ENCODE assay signal across 10 mouse cellular contexts in genomic region chr2:121434854-121435253, GRCm38 (mm10). TPM values are rescaled to one million over a fixed set of nuclear protein-coding genes. Genes with fewer than 3 reads are reported as not detected.
A peak's percentile ranks its signal among the peaks of the same experiment; 100 is the strongest.
DNase-seq lines count a peak whose midpoint lies in the region; ATAC-seq and TF ChIP-seq lines count a peak whose summit lies in the region.
"Had no signal": no experiment of that assay in that cellular context is flagged by ENCODE, and none has a peak within 500 bp of the region (broad histone marks: within the 10 kb centered on the region; RNA-seq: fewer than 3 reads in every experiment).

No protein-coding gene starts in this region.

- intact Hi-C loops in heart, postnatal 36 days (cut with DNase I): no loop called here
- intact Hi-C loops in left cerebral cortex, postnatal 36 days (cut with DNase I): no loop called here

- no peaks in the 10 kb centered on the region for H3K4me1 ChIP-seq in heart, postnatal 0 days (ENCODE audit: control insufficient read depth, insufficient read depth)
- H3K4me1 ChIP-seq: forebrain, embryonic 12.5 days; heart, embryonic 12.5 days had no signal

- no peaks in the 10 kb centered on the region for H3K9me3 ChIP-seq in heart, postnatal 0 days (replicated peaks; ENCODE audit: control insufficient read depth, low read length)
- H3K9me3 ChIP-seq: forebrain, embryonic 12.5 days; heart, embryonic 12.5 days had no signal

- peak; percentile 47 for TF ChIP-seq CTCF in heart, postnatal 0 days (IDR thresholded peaks at IDR 0.05; ENCODE audit: low read depth)

- no peak overlapping the region for H3K4me2 ChIP-seq in heart, postnatal 0 days (ENCODE audit: low read depth, low read length)
- H3K4me2 ChIP-seq: forebrain, embryonic 12.5 days; heart, embryonic 12.5 days had no signal

- peak; percentile 56 for DNase-seq in heart, postnatal 0 days (ENCODE audit: low spot score)
- DNase-seq in heart, postnatal 36 days: no peak
- peak; percentile 41 for DNase-seq in thymus, postnatal 14 days
- DNase-seq in thymus, postnatal 36 days: no peak
- DNase-seq in neural tube, embryonic 10.5 days (ENCODE audit: extremely low spot score, low spot score): no peak
- DNase-seq in layer of hippocampus, postnatal 25 days (ENCODE audit: extremely low spot score in 1 of 2, low spot score in 1 of 2): no peak
- DNase-seq in left cerebral cortex, postnatal 36 days (ENCODE audit: low spot score in 2 of 2): no peak

- H3K36me3 ChIP-seq in heart, postnatal 0 days (replicated peaks; ENCODE audit: control insufficient read depth, insufficient read depth, low read length): peaks cover 95% of the 10 kb centered on the region

- 89% methylated on average over 1 of the region's 1 CpGs for WGBS in heart, postnatal 0 days

- H3K27ac ChIP-seq in heart, postnatal 0 days (ENCODE audit: low read depth): no peak overlapping the region
- H3K27ac ChIP-seq: forebrain, embryonic 12.5 days had no signal

- H3K4me3 ChIP-seq in heart, postnatal 0 days (ENCODE audit: low read depth, low read length): no peak overlapping the region
- H3K4me3 ChIP-seq: forebrain, embryonic 12.5 days; heart, embryonic 12.5 days had no signal

- no peak overlapping the region for H3K9ac ChIP-seq in heart, postnatal 0 days (replicated peaks; ENCODE audit: low read depth, low read length)
- H3K9ac ChIP-seq: forebrain, embryonic 12.5 days; heart, embryonic 12.5 days had no signal

- no peak for ATAC-seq in heart, postnatal 0 days (ENCODE audit: insufficient read depth, low read depth)
- ATAC-seq in erythroblast, adult 5-6 weeks (replicated peaks; ENCODE audit: low FRiP score, poor library complexity, severe bottlenecking): 0 out of 2 replicates have a peak, but pooled peaks have one; percentile 68

- no peak for TF ChIP-seq EP300 in heart, postnatal 0 days (IDR thresholded peaks at IDR 0.05; ENCODE audit: low read depth)

- H3K27me3 ChIP-seq in heart, postnatal 0 days (ENCODE audit: control insufficient read depth, insufficient read depth, low read length): no peaks in the 10 kb centered on the region
- H3K27me3 ChIP-seq: forebrain, embryonic 12.5 days; heart, embryonic 12.5 days had no signal

RNA-seq across cellular contexts. Expression of gene Ell3, which starts 9.2 kb away (rescaled TPM):
- total RNA-seq in heart, postnatal 0 days (2014; rRNA removed; ENCODE audit: low replicate concordance): not detected in 2 replicates
- polyA plus RNA-seq in heart, postnatal 0 days (2015; fragmentation: Nextera tagmentation; extraction: Ambion mirVana): 0.36 and 0.55 TPM in 2 replicates
- not detected for total RNA-seq in heart, postnatal 36 days (2021)
- not detected in 2 replicates for total RNA-seq in erythroblast, adult 5-6 weeks (2015; ENCODE audit: low replicate concordance)
- not detected in 2 replicates for total RNA-seq in erythroblast, adult 5-6 weeks (2017; ENCODE audit: low replicate concordance)
- total RNA-seq in layer of hippocampus, postnatal 25 days (2021): not detected
- under 1 TPM in 1 of 2 experiments, not detected in 1; 0.20 TPM for total RNA-seq in left cerebral cortex, postnatal 36 days (2021)

RNA-seq across cellular contexts. Expression of gene Serf2, which starts 14.1 kb away (rescaled TPM):
- 1,358 and 1,465 TPM in 2 replicates for total RNA-seq in heart, postnatal 0 days (2014; rRNA removed; ENCODE audit: low replicate concordance)
- 616 and 625 TPM in 2 replicates for polyA plus RNA-seq in heart, postnatal 0 days (2015; fragmentation: Nextera tagmentation; extraction: Ambion mirVana)
- total RNA-seq in heart, postnatal 36 days (2021): 100 to 1,000 TPM; 376 to 394 TPM
- total RNA-seq in erythroblast, adult 5-6 weeks (2015; ENCODE audit: low replicate concordance): 50.9 and 58.1 TPM in 2 replicates
- total RNA-seq in erythroblast, adult 5-6 weeks (2017; ENCODE audit: low replicate concordance): 40.6 and 55.3 TPM in 2 replicates
- total RNA-seq in layer of hippocampus, postnatal 25 days (2021): 100 to 1,000 TPM; 159 to 194 TPM
- total RNA-seq in left cerebral cortex, postnatal 36 days (2021): 100 to 1,000 TPM; 171 to 191 TPM

RNA-seq across cellular contexts. Expression of gene Hypk, which starts 18.2 kb away (rescaled TPM):
- 1.6 and 4.1 TPM in 2 replicates for total RNA-seq in heart, postnatal 0 days (2014; rRNA removed; ENCODE audit: low replicate concordance)
- 105 and 111 TPM in 2 replicates for polyA plus RNA-seq in heart, postnatal 0 days (2015; fragmentation: Nextera tagmentation; extraction: Ambion mirVana)
- total RNA-seq in heart, postnatal 36 days (2021): 10 to 100 TPM; 23.5 to 23.6 TPM
- total RNA-seq in erythroblast, adult 5-6 weeks (2015; ENCODE audit: low replicate concordance): 27.7 and 28.2 TPM in 2 replicates
- total RNA-seq in erythroblast, adult 5-6 weeks (2017; ENCODE audit: low replicate concordance): 22.3 and 31.5 TPM in 2 replicates
- total RNA-seq in layer of hippocampus, postnatal 25 days (2021): 10 to 100 TPM; 24.0 to 26.6 TPM
- total RNA-seq in left cerebral cortex, postnatal 36 days (2021): 10 to 100 TPM; 20.3 to 22.6 TPM

RNA-seq across cellular contexts. Expression of gene Catsper2, which starts 21.3 kb away (rescaled TPM):
- total RNA-seq in heart, postnatal 0 days (2014; rRNA removed; ENCODE audit: low replicate concordance): 1.3 and 3.7 TPM in 2 replicates
- 4.5 and 5.2 TPM in 2 replicates for polyA plus RNA-seq in heart, postnatal 0 days (2015; fragmentation: Nextera tagmentation; extraction: Ambion mirVana)
- total RNA-seq in heart, postnatal 36 days (2021): 1 to 10 TPM; 3.9 to 4.4 TPM
- 2.9 TPM in 1 of 2 replicates, not detected in the other for total RNA-seq in erythroblast, adult 5-6 weeks (2015; ENCODE audit: low replicate concordance)
- 2.2 TPM in 1 of 2 replicates, not detected in the other for total RNA-seq in erythroblast, adult 5-6 weeks (2017; ENCODE audit: low replicate concordance)
- 1 to 10 TPM; 3.4 to 5.9 TPM for total RNA-seq in layer of hippocampus, postnatal 25 days (2021)
- 1 to 10 TPM; 3.4 to 5.3 TPM for total RNA-seq in left cerebral cortex, postnatal 36 days (2021)

RNA-seq across cellular contexts. Expression of gene Pdia3, which starts 21.3 kb away (rescaled TPM):
- total RNA-seq in heart, postnatal 0 days (2014; rRNA removed; ENCODE audit: low replicate concordance): 35.6 and 44.2 TPM in 2 replicates
- polyA plus RNA-seq in heart, postnatal 0 days (2015; fragmentation: Nextera tagmentation; extraction: Ambion mirVana): 211 and 237 TPM in 2 replicates
- total RNA-seq in heart, postnatal 36 days (2021): 100 to 1,000 TPM; 121 to 152 TPM
- 80.1 and 87.8 TPM in 2 replicates for total RNA-seq in erythroblast, adult 5-6 weeks (2015; ENCODE audit: low replicate concordance)
- total RNA-seq in erythroblast, adult 5-6 weeks (2017; ENCODE audit: low replicate concordance): 66.2 and 70.2 TPM in 2 replicates
- total RNA-seq in layer of hippocampus, postnatal 25 days (2021): 100 to 1,000 TPM; 182 to 206 TPM
- total RNA-seq in left cerebral cortex, postnatal 36 days (2021): 100 to 1,000 TPM; 172 to 201 TPM

Comparison
In these comparisons a context has a peak if more than half of its experiments do, and no peak if none do; other contexts are left out.
1. DNase-seq: peak in heart, postnatal 0 days (single experiment) and thymus, postnatal 14 days (single experiment); none in heart, postnatal 36 days (0 of 2), thymus, postnatal 36 days (0 of 2), neural tube, embryonic 10.5 days (single experiment), layer of hippocampus, postnatal 25 days (0 of 2) and left cerebral cortex, postnatal 36 days (0 of 2).